Mouse (Mus musculus): Measurements from ENCODE around the gene Gm18596.

Gm18596 gene

DNA sequence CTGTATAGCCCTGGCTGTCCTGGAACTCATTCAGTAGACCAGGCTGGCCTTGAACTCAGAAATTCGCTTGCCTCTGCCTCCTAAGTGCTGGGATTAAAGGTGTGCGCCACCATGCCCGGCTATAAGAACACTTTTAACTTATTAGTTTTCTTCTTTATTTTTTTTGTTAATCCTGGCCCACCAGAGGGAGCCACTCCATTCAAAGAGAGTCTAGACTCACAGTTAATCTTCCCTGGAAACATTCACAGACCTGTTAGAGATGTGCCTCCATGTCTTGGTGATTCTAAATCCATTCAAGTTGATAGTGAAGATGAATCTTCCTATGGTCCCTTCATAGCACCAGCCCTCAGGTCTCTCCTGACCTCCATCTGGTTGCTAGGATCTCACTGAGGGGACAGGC is 32.6 kb downstream of the Gm18596 start:
- DNase-seq, result no peak

- DNase-seq, result no peak
These were observed 36.1 kb downstream of the Gm18596 start, which contains the start of gene Gm10272 for GRCm38 (mm10) chr10:77706326-77706725. Gene Gm10272 (plus strand): TSS chr10:77706626.

GRCm38 (mm10) chr10:77697133-77697532 is 45.3 kb downstream of the Gm18596 start, which contains the start of gene Gm9508:
Gene Gm9508 (minus strand): TSS chr10:77697233.
- no peak for DNase-seq
